Mouse (Mus musculus) spleen, adult 12 weeks (tissue): Measurements from ENCODE around the gene Frg2f1.
A peak's percentile ranks its signal among the peaks of the same experiment; 100 is the strongest.
"Not testable (repeated sequence)": the region's sequence is repeated elsewhere in the genome, so short reads cannot be mapped to it uniquely, and the experiment has no call there.

Source experiments
- DNase-seq: peaks from one replicate; pipeline ENCODE4 v3.0.0; 2022; ENCODE audit warnings: low spot score

The Frg2f1 gene

GRCm38 (mm10) chr4:119539031-119539824, at the start of gene Frg2f1:
TSS of gene Frg2f1 (minus strand) at chr4:119539529.
- DNase-seq, result peak; percentile 86

DNA sequence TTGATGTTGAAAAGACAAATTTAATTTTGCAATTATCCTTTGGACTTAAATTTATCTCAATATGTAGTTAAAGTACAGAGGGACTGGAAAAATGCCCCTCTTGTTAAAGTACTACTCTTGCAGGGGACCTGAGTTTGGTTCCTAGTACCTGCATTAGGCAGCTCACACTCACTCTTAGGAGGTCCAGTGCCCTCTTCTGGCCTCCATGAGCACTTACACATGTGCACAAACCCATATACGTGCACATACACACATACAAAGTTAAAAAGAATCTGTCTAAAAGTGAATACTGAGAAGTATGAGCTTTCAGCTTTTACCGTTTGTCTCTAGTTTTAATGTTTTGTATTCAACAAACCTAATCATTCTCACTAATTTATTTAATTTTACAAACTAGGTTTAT, 48.7 kb upstream of the Frg2f1 start:
- no peak for DNase-seq

GRCm38 (mm10) chr4:119575459-119575858, 36.1 kb upstream of the Frg2f1 start:
- no peak for DNase-seq

GRCm38 (mm10) chr4:119574504-119574903, 35.2 kb upstream of the Frg2f1 start:
- DNase-seq, result no peak

GRCm38 (mm10) chr4:119572682-119573081, 33.4 kb upstream of the Frg2f1 start:
- no peak for DNase-seq

DNA sequence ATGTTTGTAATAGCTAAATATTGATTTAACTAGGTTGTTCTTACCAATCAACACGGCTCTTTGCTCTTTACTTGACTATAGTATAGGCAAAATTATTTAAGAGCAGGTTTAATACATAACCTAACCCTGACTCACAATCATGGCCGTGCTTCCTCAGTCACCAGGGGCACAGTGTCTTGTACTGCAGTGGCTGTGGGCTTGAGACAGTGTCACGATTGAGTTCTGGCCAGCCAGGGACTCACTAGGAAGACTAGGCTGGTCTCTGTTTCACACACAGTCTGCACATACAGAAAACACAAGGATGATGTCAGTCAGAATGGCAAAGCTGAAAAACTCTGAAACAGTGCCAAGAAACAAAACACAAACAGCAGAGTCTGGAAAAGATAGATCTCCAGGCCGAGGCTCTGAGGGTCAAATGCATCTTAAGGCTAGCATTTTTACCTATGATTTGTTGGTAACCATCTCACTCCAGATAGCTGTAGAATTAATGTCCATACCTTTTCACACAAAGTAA, 27.1 kb upstream of the Frg2f1 start:
- DNase-seq, result no peak

DNA sequence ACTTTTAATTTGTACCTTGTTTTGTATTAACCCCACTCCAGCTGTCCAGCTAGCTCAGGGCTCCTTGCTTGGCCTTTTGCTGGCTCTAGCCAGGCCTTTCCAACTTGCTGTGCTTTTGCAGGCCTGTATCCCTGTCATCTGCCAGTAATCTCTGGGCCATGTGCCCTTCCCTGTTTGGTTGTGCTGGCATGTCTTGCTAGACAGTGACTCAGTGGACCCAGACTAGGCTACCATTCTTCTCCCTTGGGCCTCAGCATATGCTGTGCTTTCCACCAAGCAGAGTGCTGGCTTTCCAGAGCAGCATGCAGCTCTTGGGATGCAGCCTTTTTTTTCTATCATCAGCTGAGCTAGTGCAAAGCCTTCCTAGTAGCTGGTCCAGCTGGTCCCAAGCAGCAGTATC, 23.8 kb upstream of the Frg2f1 start:
- no peak for DNase-seq

- DNase-seq, result no peak
Observed at GRCm38 (mm10) chr4:119555466-119555865, 16.1 kb upstream of the Frg2f1 start.

DNA sequence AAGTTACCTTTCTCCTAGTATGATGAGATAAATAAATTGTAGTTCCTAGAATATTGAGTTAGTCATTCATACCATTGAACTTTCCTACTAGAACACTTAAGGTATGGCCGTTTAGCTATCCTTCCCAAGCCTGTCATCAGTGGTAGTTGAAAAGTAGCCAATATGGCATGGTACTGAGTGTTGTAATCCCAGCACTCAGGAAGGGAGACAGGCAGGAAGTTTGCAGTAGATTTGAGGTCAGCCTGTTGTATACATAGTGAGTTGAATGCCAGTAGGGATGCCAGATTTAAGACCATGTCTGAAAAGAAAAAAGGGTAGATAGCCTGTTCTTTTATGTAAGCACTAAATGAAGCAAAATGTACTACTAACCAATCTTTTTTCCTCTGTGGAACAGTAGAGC, 11.5 kb upstream of the Frg2f1 start:
- DNase-seq, result no peak

DNA sequence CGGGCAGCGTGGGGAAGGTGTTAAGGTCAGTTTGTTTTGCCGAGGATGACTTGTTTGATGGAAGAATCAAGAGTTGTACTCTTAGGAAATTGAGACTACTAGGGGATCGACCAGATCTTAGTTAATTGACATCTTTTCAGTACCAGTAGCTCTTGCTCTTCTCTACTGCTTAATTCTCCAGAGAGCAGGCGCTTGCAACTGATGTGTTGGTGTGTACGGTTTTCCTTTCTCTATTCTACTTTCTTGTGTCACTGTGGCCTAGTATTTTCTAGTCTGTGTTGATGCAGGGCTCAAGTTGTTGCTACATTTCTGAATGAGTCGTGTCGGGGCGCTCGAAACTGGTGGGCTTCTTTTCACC, 1.2 kb upstream of the Frg2f1 start:
- no peak for DNase-seq

DNA sequence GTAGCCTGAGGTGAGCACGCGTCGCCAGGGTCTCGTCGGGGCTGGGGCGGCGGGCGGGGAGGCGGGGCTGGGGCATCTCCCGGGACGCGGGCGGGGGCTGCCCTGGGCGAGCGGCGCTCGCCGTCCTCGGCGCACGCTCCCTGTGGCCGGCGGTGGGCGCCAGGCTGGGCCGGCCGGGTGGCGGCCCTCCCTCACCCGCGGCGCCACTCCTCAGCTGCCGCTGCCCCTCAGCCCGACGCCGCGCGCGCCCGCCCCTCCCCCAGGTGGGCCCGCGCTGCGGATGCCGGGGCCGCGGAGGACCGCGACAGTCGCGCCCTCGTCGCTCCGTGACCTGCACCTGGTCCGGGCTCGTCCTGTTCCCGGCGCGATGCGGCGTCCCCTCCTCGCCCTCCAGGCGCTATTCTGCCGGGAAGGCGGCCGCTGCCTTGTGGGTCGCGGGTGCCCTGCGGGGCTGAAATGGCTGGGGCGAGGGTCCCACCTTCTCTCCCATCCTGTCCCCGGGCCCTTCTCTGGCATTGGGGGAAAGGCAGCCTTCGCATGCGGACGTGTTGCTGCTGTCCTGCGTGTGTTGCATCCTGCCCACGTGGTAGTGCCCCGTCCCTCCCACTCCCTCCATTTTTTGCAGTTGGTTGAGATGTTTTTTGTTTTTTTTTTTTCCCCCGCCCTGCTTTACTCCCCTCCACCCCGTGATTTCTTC, 655 bp upstream of the Frg2f1 start:
- peak; percentile 34 for DNase-seq

- DNase-seq, result no peak
Observed at GRCm38 (mm10) chr4:119537436-119537835, 1.9 kb downstream of the Frg2f1 start.

- not testable (repeated sequence) for DNase-seq
Observed at GRCm38 (mm10) chr4:119536615-119537014, 2.7 kb downstream of the Frg2f1 start, which contains the start of gene Foxj3. TSS of gene Foxj3 (plus strand) at chr4:119537004.

DNA sequence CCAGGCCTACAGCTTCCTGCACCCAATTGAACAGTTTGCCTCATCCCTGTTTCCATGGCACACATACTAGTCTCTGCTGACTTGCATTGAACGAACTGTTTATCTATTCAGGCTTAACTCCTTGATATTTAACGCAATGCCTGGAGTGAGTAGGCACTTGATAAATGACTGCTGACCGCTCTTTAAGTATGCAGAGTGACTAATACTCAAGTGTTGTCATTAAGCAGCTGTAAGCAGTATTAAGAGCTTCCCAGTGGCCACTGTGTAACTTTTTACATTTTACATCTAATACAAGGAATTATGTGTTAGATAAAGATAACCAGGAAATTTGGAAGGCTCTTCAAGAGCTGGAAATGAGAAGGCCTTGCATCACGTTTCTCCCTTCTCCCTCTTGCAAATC, 4.2 kb downstream of the Frg2f1 start:
- no peak for DNase-seq

- no peak for DNase-seq
Observed at GRCm38 (mm10) chr4:119531813-119532212, 7.5 kb downstream of the Frg2f1 start.

- no peak for DNase-seq
Observed at GRCm38 (mm10) chr4:119526329-119526845, 12.9 kb downstream of the Frg2f1 start.

DNA sequence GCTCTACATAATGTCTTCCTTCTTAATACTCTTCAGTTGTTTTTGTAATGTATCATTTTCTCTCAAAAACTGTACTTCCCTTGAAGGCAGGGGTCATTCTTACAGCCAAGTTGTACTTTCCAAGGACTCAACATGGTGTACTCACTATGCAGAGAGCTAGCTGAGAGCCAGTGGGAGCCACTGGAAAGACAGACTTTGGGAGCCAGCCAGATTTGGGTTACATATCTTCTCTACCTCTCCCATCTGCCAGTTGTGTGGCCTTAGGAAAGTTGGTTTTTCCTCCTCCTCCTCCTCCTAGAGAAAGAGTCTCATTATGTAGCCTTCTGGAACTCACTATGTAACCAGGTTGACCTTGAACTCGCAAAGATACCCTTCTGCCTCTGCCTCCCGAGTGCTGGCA, 14.9 kb downstream of the Frg2f1 start:
- DNase-seq, result no peak

DNA sequence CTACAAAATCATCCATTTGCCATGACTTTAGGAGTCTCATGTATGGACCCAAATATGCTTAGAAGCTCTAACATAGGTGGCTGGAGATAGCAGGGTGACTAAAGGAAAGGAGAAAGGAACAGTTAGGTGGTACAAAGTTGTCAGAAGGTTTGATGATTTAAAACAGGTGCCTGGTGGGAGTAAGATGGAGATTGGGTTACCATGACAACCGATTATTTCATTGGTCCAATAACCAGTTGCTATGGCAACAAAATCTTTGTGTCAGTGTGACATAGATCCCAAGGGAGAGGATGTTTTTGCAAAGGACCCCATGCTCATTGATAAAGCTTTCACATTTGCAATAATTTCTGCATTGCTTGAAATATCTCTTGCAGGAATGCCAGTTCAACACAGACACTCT, 15.3 kb downstream of the Frg2f1 start:
- no peak for DNase-seq

DNA sequence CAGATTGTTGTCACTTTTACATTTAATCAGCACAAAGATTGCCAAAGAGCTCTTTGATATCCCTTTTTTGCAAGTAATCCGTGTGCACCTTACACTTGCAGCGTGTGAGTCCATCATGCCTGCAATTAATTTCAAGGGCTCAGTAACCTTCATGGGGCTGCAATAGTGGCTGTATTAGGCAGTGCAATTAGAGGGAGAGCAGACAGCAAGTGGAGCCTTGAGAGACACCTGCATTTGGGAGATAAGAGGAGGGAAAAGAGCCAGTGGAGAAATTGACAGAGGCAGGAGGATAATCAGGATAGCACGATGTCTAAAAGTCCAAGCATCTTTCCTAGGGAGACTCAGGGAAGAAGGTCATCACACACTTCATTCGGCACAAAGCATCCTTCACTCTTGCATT, 15.8 kb downstream of the Frg2f1 start:
- DNase-seq, result no peak

- DNase-seq, result no peak
Observed at GRCm38 (mm10) chr4:119512731-119513141, 26.6 kb downstream of the Frg2f1 start.

DNA sequence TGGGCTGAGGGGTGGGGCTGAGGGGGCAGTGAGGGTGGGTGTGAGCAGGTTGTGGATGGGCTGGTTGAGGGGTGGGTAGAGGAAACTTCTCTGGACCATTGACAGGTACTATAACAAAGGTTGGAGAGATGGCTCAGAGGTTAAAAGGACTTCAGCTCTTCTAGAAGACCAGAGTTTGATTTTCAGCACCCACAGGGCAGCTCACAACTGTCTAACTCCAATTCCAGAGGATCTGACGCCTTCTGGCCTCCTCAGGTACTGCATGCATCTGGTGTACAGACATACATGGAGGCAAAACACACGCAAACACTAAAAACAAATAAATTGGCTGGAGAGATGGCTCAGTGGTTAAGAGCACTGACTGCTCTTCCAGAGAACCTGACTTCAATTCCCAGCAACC, 27.7 kb downstream of the Frg2f1 start:
- DNase-seq, result no peak

GRCm38 (mm10) chr4:119498319-119498848, 40.9 kb downstream of the Frg2f1 start:
- no peak for DNase-seq

DNA sequence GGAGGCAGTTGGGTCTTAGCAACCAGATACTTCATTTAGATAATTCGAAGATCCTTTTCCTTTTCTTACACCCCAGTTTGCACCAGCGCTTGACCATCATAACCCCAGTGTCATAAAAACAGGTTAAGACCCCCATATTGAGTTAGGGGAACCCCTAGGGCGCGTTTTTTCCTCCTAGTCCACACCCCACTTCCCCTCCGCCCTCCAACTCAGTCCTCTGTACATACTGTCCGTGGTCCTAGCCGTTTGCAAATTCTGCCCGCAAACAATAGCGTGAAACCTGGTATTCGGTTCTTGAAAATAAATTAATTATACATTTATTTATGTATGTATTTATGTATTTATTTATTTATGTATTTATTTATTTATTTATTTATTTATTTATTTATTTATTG, 46.4 kb downstream of the Frg2f1 start:
- no peak for DNase-seq
